ENCODE assay signal across 8 mouse cellular contexts in the genomic region with DNA sequence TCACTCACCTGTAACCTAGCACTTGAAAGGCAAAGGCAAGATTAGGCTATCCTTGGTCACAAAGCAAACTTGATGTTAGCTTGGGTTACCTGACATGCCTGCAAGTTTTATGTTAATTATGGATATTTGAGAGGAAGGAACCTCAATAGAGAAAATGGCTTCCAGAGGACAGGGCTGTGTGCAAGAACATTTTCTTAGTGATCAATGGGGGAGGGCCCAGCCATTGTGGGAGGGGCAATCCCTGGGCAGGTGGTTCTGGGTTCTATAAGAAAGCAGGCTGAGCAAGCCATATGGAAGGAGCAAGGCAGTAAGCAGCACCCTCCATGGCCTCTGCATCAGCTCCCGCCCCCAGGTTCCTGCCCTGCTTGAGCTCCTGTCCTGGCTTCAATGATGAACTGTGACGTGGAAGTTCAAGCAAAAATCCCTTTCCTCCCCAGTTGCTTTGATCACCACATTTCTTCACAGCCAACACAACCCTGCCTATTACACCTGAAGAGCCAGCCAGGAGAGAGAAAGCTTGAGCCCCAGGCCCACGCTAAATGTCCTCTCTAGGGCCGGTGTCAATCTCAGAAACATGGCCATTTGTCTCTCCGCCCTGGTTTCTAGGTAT. TPM values are rescaled to one million over a fixed set of nuclear protein-coding genes. Genes with fewer than 3 reads are reported as not detected.
DNase-seq lines count a peak whose midpoint lies in the region; ATAC-seq and TF ChIP-seq lines count a peak whose summit lies in the region.
"Had no signal": no experiment of that assay in that cellular context is flagged by ENCODE, and none has a peak within 500 bp of the region (broad histone marks: within the 10 kb centered on the region; RNA-seq: fewer than 3 reads in every experiment).

No protein-coding gene starts in this region.

- H3K9ac ChIP-seq in kidney, embryonic 15.5 days = no peak overlapping the region
- H3K9ac ChIP-seq in forebrain, postnatal 0 days = no peak overlapping the region
- no peak overlapping the region for H3K9ac ChIP-seq in midbrain, embryonic 14.5 days (replicated peaks; ENCODE audit: low read length)

- WGBS in kidney, embryonic 15.5 days = 79% methylated on average over 5 of the region's 5 CpGs
- 87% methylated on average over 5 of the region's 5 CpGs for WGBS in forebrain, postnatal 0 days
- 91% methylated on average over 5 of the region's 5 CpGs for whole genome bisulfite sequencing in midbrain, embryonic 14.5 days

- DNase-seq in kidney, postnatal 36 days = no peak
- DNase-seq in forebrain, postnatal 0 days = no peak
- no peak for DNase-seq in midbrain, embryonic 14.5 days
- DNase-seq in ovary, postnatal 36 days (ENCODE audit: low spot score) = no peak
- DNase-seq in spleen, adult 18-20 months = no peak
- DNase-seq: kidney, postnatal 14 days had no signal

- no peaks in the 10 kb centered on the region for H3K9me3 ChIP-seq in kidney, embryonic 15.5 days (replicated peaks)
- H3K9me3 ChIP-seq in forebrain, postnatal 0 days (ENCODE audit: low read length) = no peaks in the 10 kb centered on the region
- H3K9me3 ChIP-seq in midbrain, embryonic 14.5 days (ENCODE audit: control insufficient read depth, low read length) = no peaks in the 10 kb centered on the region

- no peak overlapping the region for H3K4me2 ChIP-seq in kidney, embryonic 15.5 days
- no peak overlapping the region for H3K4me2 ChIP-seq in forebrain, postnatal 0 days (ENCODE audit: low read depth)
- H3K4me2 ChIP-seq in midbrain, embryonic 14.5 days (ENCODE audit: low read length) = no peak overlapping the region

- no peaks in the 10 kb centered on the region for H3K36me3 ChIP-seq in kidney, embryonic 15.5 days
- no peaks in the 10 kb centered on the region for H3K36me3 ChIP-seq in forebrain, postnatal 0 days (ENCODE audit: insufficient read depth)
- no peaks in the 10 kb centered on the region for H3K36me3 ChIP-seq in midbrain, embryonic 14.5 days (ENCODE audit: control insufficient read depth, insufficient read depth, low read length)

- peak overlapping the region; percentile 81 for H3K27ac ChIP-seq in kidney, embryonic 15.5 days
- H3K27ac ChIP-seq in brown adipose tissue, adult 24 weeks (replicated peaks; ENCODE audit: low read depth, low read length) = 0 out of 2 replicates have a peak overlapping the region, but pooled peaks have one; percentile 10
- peak overlapping the region; percentile 69; the same call in 1 of the 2 replicates for H3K27ac ChIP-seq in forebrain, postnatal 0 days (ENCODE audit: low read depth, low read length)
- peak overlapping the region; percentile 73; the same call in 1 of the 2 replicates for H3K27ac ChIP-seq in midbrain, embryonic 14.5 days (replicated peaks; ENCODE audit: low read depth, low read length)

- no peak for ATAC-seq in kidney, embryonic 15.5 days (replicated peaks; ENCODE audit: low FRiP score)
- ATAC-seq in forebrain, postnatal 0 days = no peak
- ATAC-seq in midbrain, embryonic 14.5 days (ENCODE audit: low FRiP score, low TSS enrichment) = no peak

- TF ChIP-seq CTCF in forebrain, postnatal 0 days (IDR thresholded peaks at IDR 0.05; ENCODE audit: low read depth) = no peak

- H3K4me1 ChIP-seq in kidney, embryonic 15.5 days = peaks cover 73% of the 10 kb centered on the region
- H3K4me1 ChIP-seq in brown adipose tissue, adult 24 weeks (ENCODE audit: control insufficient read depth, insufficient read depth, insufficient read length, low read length) = peaks cover 29% of the 10 kb centered on the region
- H3K4me1 ChIP-seq in forebrain, postnatal 0 days (ENCODE audit: insufficient read depth) = peaks cover 5% of the 10 kb centered on the region; the same call in 1 of the 2 replicates
- H3K4me1 ChIP-seq in midbrain, embryonic 14.5 days (ENCODE audit: control insufficient read depth, insufficient read depth, low read length) = peaks cover 23% of the 10 kb centered on the region

- H3K4me3 ChIP-seq in kidney, embryonic 15.5 days (replicated peaks) = no peak overlapping the region
- H3K4me3 ChIP-seq in brown adipose tissue, adult 24 weeks (ENCODE audit: insufficient read depth, low read depth, low read length) = no peak overlapping the region
- no peak overlapping the region for H3K4me3 ChIP-seq in forebrain, postnatal 0 days (ENCODE audit: low read depth, low read length)
- H3K4me3 ChIP-seq in midbrain, embryonic 14.5 days (replicated peaks; ENCODE audit: low read depth, low read length) = no peak overlapping the region

- H3K27me3 ChIP-seq in kidney, embryonic 15.5 days = no peaks in the 10 kb centered on the region
- no peaks in the 10 kb centered on the region for H3K27me3 ChIP-seq in forebrain, postnatal 0 days (ENCODE audit: insufficient read depth, low read length)
- no peaks in the 10 kb centered on the region for H3K27me3 ChIP-seq in midbrain, embryonic 14.5 days (ENCODE audit: control insufficient read depth, insufficient read depth, low read length)

RNA-seq across cellular contexts. Expression of gene Coro1c, which starts 20.3 kb away (rescaled TPM):
- polyA plus RNA-seq in kidney, embryonic 15.5 days (2015; fragmentation: Nextera tagmentation; extraction: Ambion mirVana) = 105 and 119 TPM in 2 replicates
- polyA plus RNA-seq in brown adipose tissue, adult 24 weeks (2012; ENCODE audit: insufficient read depth, insufficient read length, missing spikeins) = 12.6 and 19.9 TPM in 2 replicates
- total RNA-seq in forebrain, postnatal 0 days (2014; rRNA removed) = 159 and 178 TPM in 2 replicates
- 148 and 167 TPM in 2 replicates for polyA plus RNA-seq in forebrain, postnatal 0 days (2015; fragmentation: Nextera tagmentation; extraction: Ambion mirVana)
- polyA plus RNA-seq in midbrain, embryonic 14.5 days (2014; fragmentation: Nextera tagmentation; extraction: Ambion mirVana) = 133 and 201 TPM in 2 replicates

RNA-seq across cellular contexts. Expression of gene Selplg, which starts 55.8 kb away (rescaled TPM):
- polyA plus RNA-seq in kidney, embryonic 15.5 days (2015; fragmentation: Nextera tagmentation; extraction: Ambion mirVana) = 1.5 and 2.2 TPM in 2 replicates
- polyA plus RNA-seq in brown adipose tissue, adult 24 weeks (2012; ENCODE audit: insufficient read depth, insufficient read length, missing spikeins) = 5.5 and 6.0 TPM in 2 replicates
- 1.1 and 1.3 TPM in 2 replicates for total RNA-seq in forebrain, postnatal 0 days (2014; rRNA removed)
- 1.8 and 2.4 TPM in 2 replicates for polyA plus RNA-seq in forebrain, postnatal 0 days (2015; fragmentation: Nextera tagmentation; extraction: Ambion mirVana)
- 1.1 and 2.6 TPM in 2 replicates for polyA plus RNA-seq in midbrain, embryonic 14.5 days (2014; fragmentation: Nextera tagmentation; extraction: Ambion mirVana)

Comparison
In these comparisons a context has a peak if more than half of its experiments do, and no peak if none do; other contexts are left out.
1. H3K27ac ChIP-seq: peak in every context shown above with its lines; median percentile 81 in kidney, embryonic 15.5 days; 73 in midbrain, embryonic 14.5 days; 69 in forebrain, postnatal 0 days; 10 in brown adipose tissue, adult 24 weeks.